Mouse (Mus musculus): ENCODE results near the gene 6030468B19Rik.

- TF ChIP-seq POLR2A (IDR thresholded peaks at IDR 0.05; ENCODE audit: low read depth, low read length) (no peak), CTCF (IDR thresholded peaks at IDR 0.05; ENCODE audit: extremely low read depth, insufficient read depth, insufficient read length, insufficient replicate concordance) (no peak)
These were observed 17.4 kb downstream of the 6030468B19Rik start for GRCm38 (mm10) chr11:117814704-117815366.

Measured in spleen, adult 2 months (tissue).